28 mouse cellular contexts compared by ENCODE assay signal in the genomic region with DNA sequence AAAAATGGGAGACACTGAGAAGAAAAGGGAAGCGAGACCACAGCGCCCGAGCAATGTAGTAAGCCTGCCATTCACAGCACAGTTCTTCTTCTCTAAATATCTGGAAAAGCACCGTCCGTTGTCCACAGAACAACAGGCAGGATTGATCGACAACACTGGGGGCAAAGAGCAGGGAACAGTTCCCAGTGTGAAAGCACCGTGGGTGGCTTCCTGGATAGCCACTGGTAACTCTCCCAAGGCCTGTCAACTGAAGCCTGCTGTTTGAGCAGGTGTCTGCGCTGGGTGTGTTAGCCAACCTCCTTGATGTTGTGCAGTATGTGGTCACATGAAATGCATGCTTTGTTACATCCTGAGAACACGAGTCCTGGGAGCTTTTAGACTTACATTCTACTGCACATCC.
"Had no signal": no experiment of that assay in that cellular context is flagged by ENCODE, and none has a peak within 500 bp of the region (broad histone marks: within the 10 kb centered on the region; RNA-seq: fewer than 3 reads in every experiment).

No protein-coding gene starts in this region.

- H3K36me3 ChIP-seq: embryonic facial prominence, embryonic 10.5 days; embryonic facial prominence, embryonic 12.5 days; embryonic facial prominence, embryonic 13.5 days; embryonic facial prominence, embryonic 15.5 days; forebrain, embryonic 10.5 days; forebrain, embryonic 12.5 days; forebrain, embryonic 15.5 days had no signal

- H3K9ac ChIP-seq: embryonic facial prominence, embryonic 12.5 days; embryonic facial prominence, embryonic 13.5 days; embryonic facial prominence, embryonic 15.5 days; forebrain, embryonic 12.5 days; forebrain, embryonic 13.5 days; forebrain, embryonic 15.5 days; forebrain, postnatal 0 days had no signal

- H3K27ac ChIP-seq: embryonic facial prominence, embryonic 10.5 days; embryonic facial prominence, embryonic 12.5 days; embryonic facial prominence, embryonic 13.5 days; embryonic facial prominence, embryonic 15.5 days; forebrain, embryonic 10.5 days; forebrain, embryonic 12.5 days; forebrain, embryonic 13.5 days; forebrain, embryonic 15.5 days; gastrocnemius, adult 2 months had no signal

- H3K4me2 ChIP-seq: embryonic facial prominence, embryonic 12.5 days; embryonic facial prominence, embryonic 13.5 days; embryonic facial prominence, embryonic 15.5 days; forebrain, embryonic 12.5 days; forebrain, embryonic 13.5 days; forebrain, embryonic 15.5 days had no signal

- ATAC-seq: forebrain, embryonic 13.5 days; forebrain, embryonic 14.5 days; forebrain, embryonic 15.5 days; forebrain, embryonic 16.5 days; forebrain, postnatal 0 days had no signal

- H3K4me3 ChIP-seq: embryonic facial prominence, embryonic 10.5 days; embryonic facial prominence, embryonic 12.5 days; embryonic facial prominence, embryonic 13.5 days; embryonic facial prominence, embryonic 15.5 days; erythroblast, embryonic 14.5 days; forebrain, embryonic 10.5 days; forebrain, embryonic 12.5 days; forebrain, embryonic 13.5 days; forebrain, embryonic 15.5 days; gastrocnemius, adult 2 months had no signal

- H3K9me3 ChIP-seq: embryonic facial prominence, embryonic 10.5 days; embryonic facial prominence, embryonic 12.5 days; embryonic facial prominence, embryonic 13.5 days; embryonic facial prominence, embryonic 15.5 days; forebrain, embryonic 10.5 days; forebrain, embryonic 12.5 days; forebrain, embryonic 13.5 days; forebrain, embryonic 15.5 days had no signal

- DNase-seq: cerebellum, adult 18-20 months; cerebellum, adult 2 months; cerebellum, adult 8-10 months; cerebellum, adult 9-10 months; cerebellum, adult 9-11 months; cerebellum, postnatal 10 days; cerebellum, postnatal 14 days; cerebellum, postnatal 25 days; cerebellum, postnatal 36 days; embryo, embryonic 11 days; forebrain, postnatal 0 days; gastrocnemius, adult 2 months; gastrocnemius, postnatal 10 days; gastrocnemius, postnatal 14 days; gastrocnemius, postnatal 25 days; gastrocnemius, postnatal 36 days; heart, adult 18-20 months had no signal

- H3K27me3 ChIP-seq: embryonic facial prominence, embryonic 12.5 days; embryonic facial prominence, embryonic 15.5 days; forebrain, embryonic 15.5 days had no signal
